Mouse (Mus musculus): ENCODE measurements at regions not wholly inside any gene's neighbourhood (a gene's known extent, or its start where the extent isn't known, plus 50 kb on each side); places are given as distances from the start of the nearest gene placed in this dataset.
A peak's percentile ranks its signal among the peaks of the same experiment; 100 is the strongest.

GRCm38 (mm10) chr5:52092273-52092672 lies 98.0 kb downstream of the Dhx15 start:
- Histone ChIP-seq H3K9ac (no peak overlapping the region), H3K9me3 (no peaks in the 10 kb centered on the region), H3K27me3 (replicated peaks) (no peaks in the 10 kb centered on the region), H3K4me3 (replicated peaks) (no peak overlapping the region), H3K4me2 (replicated peaks) (no peak overlapping the region), H3K4me1 (replicated peaks) (no peaks in the 10 kb centered on the region), H3K27ac (no peak overlapping the region), H3K36me3 (no peaks in the 10 kb centered on the region)
- ATAC-seq = no peak
- 89% methylated on average over 4 of the region's 4 CpGs for WGBS

GRCm38 (mm10) chr5:52088131-52088530 lies 102.2 kb downstream of the Dhx15 start:
- ATAC-seq = no peak

GRCm38 (mm10) chr5:52086766-52087429 lies 103.4 kb downstream of the Dhx15 start:
- Histone ChIP-seq H3K27ac (no peak overlapping the region), H3K27me3 (replicated peaks) (no peaks in the 10 kb centered on the region), H3K9me3 (no peaks in the 10 kb centered on the region), H3K4me3 (replicated peaks) (no peak overlapping the region), H3K4me1 (replicated peaks) (0 out of 2 replicates have a peak, but pooled peaks cover 5% of the 10 kb centered on the region), H3K36me3 (no peaks in the 10 kb centered on the region), H3K4me2 (replicated peaks) (no peak overlapping the region), H3K9ac (no peak overlapping the region)
- ATAC-seq = no peak; the same call in 1 of the 2 replicates
- 39% methylated on average over 7 of the region's 7 CpGs for WGBS

More at GRCm38 (mm10) chr5:52088131-52088530, 102.2 kb downstream of the Dhx15 start:
- no peak overlapping the region for H3K9ac ChIP-seq
- no peak overlapping the region for H3K4me3 ChIP-seq (replicated peaks)
- H3K36me3 ChIP-seq = no peaks in the 10 kb centered on the region
- H3K4me1 ChIP-seq (replicated peaks) = 0 out of 2 replicates have a peak, but pooled peaks cover 5% of the 10 kb centered on the region
- H3K9me3 ChIP-seq = no peaks in the 10 kb centered on the region
- H3K4me2 ChIP-seq (replicated peaks) = no peak overlapping the region
- WGBS = 83% methylated on average over 10 of the region's 10 CpGs
- H3K27me3 ChIP-seq (replicated peaks) = no peaks in the 10 kb centered on the region
- no peak overlapping the region for H3K27ac ChIP-seq

- H3K4me1 ChIP-seq (replicated peaks) = no peaks in the 10 kb centered on the region
- H3K27me3 ChIP-seq (replicated peaks) = no peaks in the 10 kb centered on the region
- no peak overlapping the region for H3K27ac ChIP-seq
- no peaks in the 10 kb centered on the region for H3K9me3 ChIP-seq
- H3K36me3 ChIP-seq = no peaks in the 10 kb centered on the region
- no peak overlapping the region for H3K9ac ChIP-seq
- H3K4me2 ChIP-seq (replicated peaks) = no peak overlapping the region
- WGBS = 73% methylated on average over 4 of the region's 4 CpGs
- no peak for ATAC-seq
- H3K4me3 ChIP-seq (replicated peaks) = no peak overlapping the region
Observed at GRCm38 (mm10) chr5:52080268-52080667, 110.0 kb downstream of the Dhx15 start.

- no peak for ATAC-seq
- Histone ChIP-seq H3K4me2 (replicated peaks) (no peak overlapping the region), H3K4me3 (replicated peaks) (no peak overlapping the region), H3K9ac (no peak overlapping the region), H3K27me3 (replicated peaks) (no peaks in the 10 kb centered on the region), H3K9me3 (no peaks in the 10 kb centered on the region), H3K27ac (no peak overlapping the region), H3K36me3 (no peaks in the 10 kb centered on the region), H3K4me1 (replicated peaks) (no peaks in the 10 kb centered on the region)
- 82% methylated on average over 3 of the region's 3 CpGs for WGBS
Observed at GRCm38 (mm10) chr5:52077696-52078095, 112.6 kb downstream of the Dhx15 start.

- Histone ChIP-seq H3K4me3 (replicated peaks) (no peak overlapping the region), H3K9me3 (no peaks in the 10 kb centered on the region), H3K9ac (no peak overlapping the region), H3K4me1 (replicated peaks) (no peaks in the 10 kb centered on the region), H3K27ac (no peak overlapping the region), H3K4me2 (replicated peaks) (no peak overlapping the region), H3K36me3 (no peaks in the 10 kb centered on the region), H3K27me3 (replicated peaks) (no peaks in the 10 kb centered on the region)
- WGBS = 95% methylated on average over 2 of the region's 2 CpGs
- no peak for ATAC-seq
Observed at GRCm38 (mm10) chr5:52075096-52075495, 115.2 kb downstream of the Dhx15 start.

GRCm38 (mm10) chr5:52064804-52065451 lies 125.4 kb downstream of the Dhx15 start:
- Histone ChIP-seq H3K4me3 (replicated peaks) (no peak overlapping the region), H3K4me1 (replicated peaks) (no peaks in the 10 kb centered on the region), H3K4me2 (replicated peaks) (no peak overlapping the region), H3K27ac (no peak overlapping the region), H3K36me3 (no peaks in the 10 kb centered on the region), H3K9ac (no peak overlapping the region), H3K9me3 (no peaks in the 10 kb centered on the region), H3K27me3 (replicated peaks) (no peaks in the 10 kb centered on the region)
- 27% methylated on average over 16 of the region's 16 CpGs for WGBS
- ATAC-seq = peak; percentile 79

GRCm38 (mm10) chr5:52062214-52062613 lies 128.1 kb downstream of the Dhx15 start:
- Histone ChIP-seq H3K4me2 (replicated peaks) (no peak overlapping the region), H3K9me3 (no peaks in the 10 kb centered on the region), H3K4me1 (replicated peaks) (no peaks in the 10 kb centered on the region), H3K27me3 (replicated peaks) (no peaks in the 10 kb centered on the region), H3K36me3 (no peaks in the 10 kb centered on the region), H3K27ac (no peak overlapping the region), H3K9ac (no peak overlapping the region), H3K4me3 (replicated peaks) (no peak overlapping the region)
- WGBS = 80% methylated on average over 4 of the region's 4 CpGs
- ATAC-seq = no peak

- no peak overlapping the region for H3K27ac ChIP-seq
- 84% methylated on average over 6 of the region's 6 CpGs for WGBS
- H3K9ac ChIP-seq = no peak overlapping the region
- no peak for ATAC-seq
- no peaks in the 10 kb centered on the region for H3K9me3 ChIP-seq
- no peak overlapping the region for H3K4me3 ChIP-seq (replicated peaks)
- H3K36me3 ChIP-seq = no peaks in the 10 kb centered on the region
- no peaks in the 10 kb centered on the region for H3K27me3 ChIP-seq (replicated peaks)
- no peak overlapping the region for H3K4me2 ChIP-seq (replicated peaks)
- H3K4me1 ChIP-seq (replicated peaks) = no peaks in the 10 kb centered on the region
Observed at GRCm38 (mm10) chr5:52061226-52061625, 129.1 kb downstream of the Dhx15 start.

- Histone ChIP-seq H3K4me2 (replicated peaks) (no peak overlapping the region), H3K27me3 (replicated peaks) (no peaks in the 10 kb centered on the region), H3K36me3 (no peaks in the 10 kb centered on the region), H3K4me1 (replicated peaks) (no peaks in the 10 kb centered on the region), H3K9ac (no peak overlapping the region), H3K4me3 (replicated peaks) (no peak overlapping the region), H3K27ac (no peak overlapping the region), H3K9me3 (no peaks in the 10 kb centered on the region)
- 92% methylated on average over 1 of the region's 1 CpGs for WGBS
- no peak for ATAC-seq
Observed at GRCm38 (mm10) chr5:52057261-52057660, 133.1 kb downstream of the Dhx15 start.

- 40% methylated on average over 4 of the region's 4 CpGs for WGBS
- Histone ChIP-seq H3K27ac (no peak overlapping the region), H3K9me3 (no peaks in the 10 kb centered on the region), H3K4me1 (replicated peaks) (no peaks in the 10 kb centered on the region), H3K4me2 (replicated peaks) (peak overlapping the region; percentile 30; the same call in 1 of the 2 replicates), H3K4me3 (replicated peaks) (no peak overlapping the region), H3K27me3 (replicated peaks) (no peaks in the 10 kb centered on the region), H3K36me3 (no peaks in the 10 kb centered on the region), H3K9ac (no peak overlapping the region)
- no peak for ATAC-seq
Observed at GRCm38 (mm10) chr5:52052072-52052465, 138.2 kb downstream of the Dhx15 start.

GRCm38 (mm10) chr5:52051383-52052071 lies 138.8 kb downstream of the Dhx15 start:
- no peaks in the 10 kb centered on the region for H3K27me3 ChIP-seq (replicated peaks)
- peak overlapping the region; percentile 30 for H3K4me2 ChIP-seq (replicated peaks)
- 40% methylated on average over 10 of the region's 10 CpGs for WGBS
- H3K36me3 ChIP-seq = no peaks in the 10 kb centered on the region
- ATAC-seq = no peak
- H3K4me1 ChIP-seq (replicated peaks) = no peaks in the 10 kb centered on the region
- H3K27ac ChIP-seq = no peak overlapping the region
- H3K4me3 ChIP-seq (replicated peaks) = no peak overlapping the region
- H3K9ac ChIP-seq = no peak overlapping the region
- no peaks in the 10 kb centered on the region for H3K9me3 ChIP-seq
